Mouse (Mus musculus) cerebellum, postnatal 10 days (tissue): ENCODE measurements around the gene Fa2h.
A peak's percentile ranks its signal among the peaks of the same experiment; 100 is the strongest.
"Not testable (repeated sequence)": the region's sequence is repeated elsewhere in the genome, so short reads cannot be mapped to it uniquely, and the experiment has no call there.

Source experiments
- DNase-seq, 2 experiments: peaks; one replicate each; pipeline ENCODE4 v3.0.0; 2021; ENCODE audit warnings: mixed read lengths in 2 of 2

Fa2h gene

DNA sequence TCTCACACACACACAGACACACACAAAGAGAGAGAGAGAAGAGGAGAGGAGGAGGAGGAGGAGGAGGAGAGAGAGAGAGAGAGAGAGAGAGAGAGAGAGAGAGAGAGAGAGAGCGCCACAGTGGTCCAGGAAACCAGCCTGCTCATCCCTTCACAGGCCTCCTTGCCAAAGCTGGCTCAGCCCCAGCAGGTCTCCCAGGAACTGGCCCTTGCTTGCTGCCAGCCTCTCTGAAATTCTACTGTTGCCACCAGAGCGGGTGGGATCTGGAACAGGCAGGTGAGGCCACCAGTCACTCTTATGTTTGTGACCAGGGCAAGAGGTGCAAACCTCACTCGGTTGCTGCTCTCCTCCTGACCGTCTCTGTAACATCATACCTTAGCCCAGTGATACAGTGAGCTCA is 36.2 kb downstream of the Fa2h start:
- peak; percentile 94 to 96 for DNase-seq

DNA sequence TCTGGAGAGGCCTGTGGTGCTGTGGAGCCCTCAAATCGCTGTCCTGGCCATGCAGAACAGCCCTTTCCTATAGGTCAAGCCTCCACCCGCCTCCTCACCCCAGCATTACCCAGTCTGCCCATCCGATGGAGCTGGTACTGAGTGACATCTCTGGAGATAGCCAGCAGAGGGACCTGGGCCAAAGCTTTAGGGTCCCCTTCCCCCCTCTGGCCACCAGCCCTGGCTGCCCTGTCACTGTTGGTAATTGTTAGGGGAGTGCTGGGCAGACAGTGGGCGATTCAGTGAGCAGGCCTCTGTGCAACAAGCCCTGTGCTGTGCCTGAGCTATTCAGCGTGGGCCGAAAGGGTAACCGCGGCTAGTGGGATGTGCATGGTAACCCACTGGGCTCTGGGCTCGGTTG is 40.1 kb downstream of the Fa2h start:
- peak; percentile 85 to 88 for DNase-seq

DNA sequence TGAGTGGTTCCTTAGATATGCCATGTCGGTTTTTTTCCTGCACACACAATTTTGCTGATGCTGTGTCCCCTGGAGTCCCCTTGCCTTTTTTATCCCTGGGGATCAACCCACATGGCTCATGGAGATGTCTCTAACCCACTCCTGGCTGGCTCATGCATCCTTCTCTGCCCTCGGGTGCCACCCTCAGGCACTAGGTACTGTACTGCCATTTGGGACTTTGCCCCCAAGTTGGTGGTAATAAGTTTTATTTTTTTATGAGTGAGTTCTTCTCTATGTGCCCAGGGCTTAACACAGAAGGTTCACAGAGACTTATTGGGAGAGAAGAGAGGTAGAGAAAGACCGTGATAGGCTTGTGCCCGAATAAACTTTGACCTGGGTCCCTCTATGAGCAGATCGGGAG is 41.3 kb downstream of the Fa2h start:
- no peak for DNase-seq

DNA sequence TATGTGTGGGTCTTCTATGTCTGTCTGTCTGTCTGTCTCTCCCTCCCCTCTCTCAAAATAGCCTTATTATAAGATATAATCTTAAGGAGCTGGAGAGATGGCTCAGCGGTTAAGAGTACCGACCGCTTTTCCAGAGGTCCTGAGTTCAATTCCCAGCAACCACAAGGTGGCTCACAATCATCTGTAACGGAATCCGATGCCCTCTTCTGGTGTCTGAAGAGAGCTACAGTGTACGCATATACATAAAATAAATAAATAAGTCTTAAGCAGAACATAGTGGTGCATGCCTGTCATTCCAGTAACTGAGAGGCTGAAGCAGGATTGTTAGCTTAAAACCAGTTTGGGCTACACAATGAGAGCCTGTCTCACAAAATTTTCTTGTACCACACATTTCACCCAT is 43.0 kb downstream of the Fa2h start:
- DNase-seq, result no peak

DNA sequence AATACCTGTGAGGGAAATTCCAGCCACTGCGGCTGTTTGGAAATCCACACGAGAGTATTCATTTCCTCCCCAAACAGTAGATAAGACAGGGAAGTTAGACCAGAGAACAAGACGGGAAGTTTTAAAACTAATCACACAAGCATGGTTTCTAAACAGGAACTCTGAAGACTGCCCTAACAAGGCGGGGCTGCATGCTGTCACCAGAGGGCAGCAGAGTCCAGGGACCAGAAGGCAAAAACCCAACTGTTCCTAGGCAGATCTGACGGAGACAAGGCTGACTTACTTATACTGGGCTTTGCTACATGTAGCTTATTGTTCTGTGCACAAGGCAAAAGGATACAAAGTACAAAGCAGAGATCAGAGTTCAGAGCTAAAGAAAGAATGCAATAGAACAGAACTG is 50.4 kb downstream of the Fa2h start:
- DNase-seq, result peak; percentile 93 to 95

DNA sequence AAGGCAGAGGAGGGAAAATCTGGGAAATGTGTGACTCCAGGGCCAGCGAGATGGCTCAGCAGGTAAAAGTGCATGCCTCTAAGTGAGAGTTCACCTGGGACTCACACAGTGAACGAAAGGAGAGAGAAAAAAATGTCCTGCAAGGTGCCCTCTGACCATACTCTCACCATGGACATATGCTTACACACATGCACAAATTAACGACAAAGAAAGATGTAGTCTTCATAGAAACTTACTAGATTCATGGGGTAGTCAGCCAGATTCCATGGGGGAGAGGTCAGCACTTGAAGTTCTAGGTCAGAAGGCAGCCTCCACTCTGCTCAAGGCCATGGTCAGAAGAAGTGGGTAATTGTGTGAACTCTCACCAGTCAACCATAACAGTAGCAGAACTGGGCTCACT is 53.4 kb downstream of the Fa2h start:
- no peak for DNase-seq

DNA sequence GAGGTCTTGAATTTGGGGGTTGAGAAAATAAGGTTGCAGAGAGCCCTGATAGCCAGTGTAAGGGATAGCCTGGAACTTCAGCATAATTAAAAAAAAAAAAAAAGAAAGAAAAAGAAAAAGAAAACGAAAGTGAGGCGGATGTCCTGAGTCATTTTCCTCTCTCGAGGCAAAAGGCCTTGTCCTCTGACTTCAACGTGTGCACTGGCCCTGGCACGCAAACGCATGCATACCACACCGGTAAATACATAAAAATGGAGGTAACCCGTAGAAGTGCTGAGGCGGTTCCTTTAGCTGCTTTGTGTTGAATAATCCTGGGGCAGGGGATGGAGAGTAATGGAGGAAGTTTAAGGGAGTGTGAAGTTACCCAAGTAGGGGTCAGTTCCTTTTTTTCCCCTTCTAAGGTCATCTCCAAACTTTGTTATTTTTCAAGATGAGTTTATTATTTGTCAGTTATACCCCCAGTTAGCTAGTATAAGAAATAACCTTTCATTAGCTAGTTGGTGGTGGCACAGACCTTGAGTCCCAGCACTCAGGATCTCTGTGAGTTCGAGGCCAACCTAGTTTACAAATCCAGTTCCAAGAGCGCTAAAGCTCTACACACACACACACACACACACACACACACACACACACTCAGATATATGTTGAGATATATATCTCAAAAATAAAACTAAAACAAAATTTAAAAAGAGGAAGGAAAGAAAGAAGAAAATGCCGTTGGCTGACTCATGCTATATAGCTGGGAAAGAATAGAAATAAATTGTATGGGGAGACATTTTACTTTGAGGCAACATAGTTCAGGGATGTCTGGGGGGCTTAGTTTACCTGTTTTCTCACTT is 55.0 kb downstream of the Fa2h start:
- no peak for DNase-seq

DNA sequence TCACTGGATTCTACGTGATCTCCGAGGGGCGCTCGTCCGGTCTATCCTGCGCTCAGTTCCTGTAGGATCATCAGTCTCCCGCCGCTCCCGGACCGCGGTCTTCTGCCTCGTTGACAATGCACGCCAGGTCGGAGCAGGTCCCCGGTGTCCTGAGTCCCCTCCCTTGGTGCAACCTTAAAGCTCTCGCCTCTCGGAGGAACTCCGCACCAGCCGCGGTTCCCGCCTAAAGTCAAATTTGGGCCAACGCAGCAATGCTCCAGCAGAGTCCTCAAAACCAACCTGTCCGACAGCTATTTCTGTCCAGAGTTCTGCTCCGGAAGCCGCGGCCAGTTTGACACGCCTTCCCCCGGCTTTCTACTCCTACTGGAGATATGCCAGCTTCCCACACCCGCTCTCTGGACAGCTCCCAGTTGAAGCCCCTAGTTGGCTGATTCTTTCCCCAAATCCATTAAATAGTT is 55.7 kb downstream of the Fa2h start, which contains the start of gene Mlkl:
TSS of gene Mlkl (minus strand) at position 288 of the 458 bp plus-strand sequence.
- DNase-seq, result peak; percentile 65 to 69

DNA sequence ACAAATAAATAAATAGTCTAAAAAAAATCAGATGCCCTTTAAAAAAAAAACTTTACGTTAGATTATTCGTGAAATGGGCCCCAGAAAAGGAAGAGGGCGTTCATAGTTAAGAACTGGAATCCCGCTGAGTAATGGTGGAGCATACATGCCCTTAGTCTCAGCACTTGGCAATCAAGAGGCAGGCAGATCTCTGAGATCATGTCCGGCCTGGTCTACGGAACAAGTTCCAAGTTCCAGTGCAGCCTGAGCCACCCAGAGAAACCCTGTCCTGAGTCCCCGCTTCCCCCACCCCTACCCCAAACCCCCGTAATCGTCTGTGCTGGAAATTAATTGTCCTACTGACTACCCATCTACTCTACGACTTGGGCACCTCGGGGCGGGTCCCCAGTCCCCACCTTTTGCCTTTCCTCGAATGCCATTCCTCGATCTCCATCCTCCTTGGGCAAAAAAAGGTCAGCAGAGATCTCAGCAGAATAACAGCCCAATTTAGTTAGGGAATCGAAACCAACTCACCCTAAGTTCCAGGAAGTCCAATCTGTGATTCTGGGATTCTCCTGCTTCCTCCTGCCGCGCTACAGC is 56.2 kb downstream of the Fa2h start:
- DNase-seq, result no peak

DNA sequence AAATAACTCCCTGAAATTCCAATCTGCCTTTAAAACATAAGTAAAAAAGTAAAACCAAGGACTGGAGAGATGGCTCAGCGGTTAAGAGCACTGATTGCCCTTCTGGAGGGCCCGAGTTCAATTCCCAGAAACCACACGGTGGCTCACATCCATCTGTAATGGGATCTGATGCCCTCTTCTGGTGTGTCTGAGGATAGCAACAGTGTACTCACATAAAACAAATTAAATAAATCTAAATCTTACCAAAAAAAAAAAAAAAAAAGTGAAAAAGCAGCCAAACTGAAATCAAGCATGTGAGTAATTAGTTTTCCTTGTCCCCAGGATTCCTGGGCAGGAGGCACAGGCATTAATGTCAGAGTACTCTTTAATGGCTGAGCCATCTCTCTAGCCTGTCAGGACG is 56.9 kb downstream of the Fa2h start:
- no peak for DNase-seq

DNA sequence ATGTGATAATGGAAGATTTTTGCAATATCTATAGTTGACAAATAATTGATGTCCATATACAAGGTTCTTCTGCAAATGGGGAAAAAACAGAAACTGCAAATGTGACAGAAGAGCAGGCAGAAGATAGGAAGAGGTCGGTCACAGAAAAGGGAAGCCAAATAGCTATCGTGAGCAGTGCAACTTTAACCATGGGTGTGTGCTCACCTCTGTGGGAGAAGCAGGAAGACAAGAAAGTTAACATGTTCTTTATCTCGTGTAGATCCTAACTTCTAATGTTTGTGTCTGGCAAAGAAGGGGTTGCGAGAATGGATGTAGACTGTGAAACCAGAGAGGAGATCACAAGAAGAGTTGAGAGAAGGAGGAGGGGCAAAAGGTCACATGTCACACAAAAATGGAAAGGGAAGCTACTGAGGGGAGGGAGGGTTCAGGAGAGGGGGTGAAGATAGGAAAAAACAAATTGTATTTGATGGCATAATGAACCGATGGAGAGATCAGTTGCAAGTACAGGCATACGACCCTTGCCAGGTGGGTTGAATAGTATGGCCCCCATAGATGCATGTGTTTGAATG is 68.3 kb downstream of the Fa2h start:
- no peak for DNase-seq

DNA sequence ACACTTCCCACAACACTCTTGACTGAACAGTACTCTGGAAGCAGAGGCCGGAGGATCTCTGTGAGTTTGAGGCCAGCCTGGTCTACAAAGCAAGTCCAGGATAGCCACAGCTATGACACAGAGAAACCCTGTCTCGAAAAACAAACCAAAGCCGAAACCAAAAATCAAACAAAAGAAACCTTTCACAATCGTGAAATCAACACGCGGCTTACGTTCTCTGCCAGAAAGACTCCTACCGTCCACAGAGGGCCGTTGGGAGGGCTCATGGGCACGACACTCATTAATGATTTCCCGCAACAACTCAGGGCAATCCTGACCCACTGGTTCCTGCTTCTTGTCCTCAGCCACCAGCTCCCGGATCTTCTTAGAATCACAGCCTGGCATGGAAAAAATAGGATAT is 78.9 kb downstream of the Fa2h start:
- DNase-seq, result no peak

DNA sequence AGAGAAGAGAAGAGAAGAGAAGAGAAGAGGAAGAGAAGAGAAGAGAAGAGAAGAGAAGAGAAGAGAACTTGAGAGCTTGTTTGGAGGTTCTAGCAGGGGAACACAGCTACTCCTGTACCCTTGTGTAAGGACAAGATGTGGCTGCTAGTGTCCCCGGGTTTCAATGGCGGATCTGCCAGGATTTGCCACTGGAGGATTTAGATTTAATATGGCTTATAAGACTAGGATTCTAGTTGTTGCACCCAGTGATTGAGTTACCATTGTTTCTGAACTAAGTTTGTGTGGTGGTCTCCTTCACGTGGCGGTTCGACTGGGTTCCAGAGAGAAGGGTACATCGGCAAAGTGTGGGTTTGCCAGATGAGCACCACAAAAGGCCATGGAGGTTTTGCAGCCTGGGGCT is 79.7 kb downstream of the Fa2h start:
- DNase-seq, result not testable (repeated sequence)

DNA sequence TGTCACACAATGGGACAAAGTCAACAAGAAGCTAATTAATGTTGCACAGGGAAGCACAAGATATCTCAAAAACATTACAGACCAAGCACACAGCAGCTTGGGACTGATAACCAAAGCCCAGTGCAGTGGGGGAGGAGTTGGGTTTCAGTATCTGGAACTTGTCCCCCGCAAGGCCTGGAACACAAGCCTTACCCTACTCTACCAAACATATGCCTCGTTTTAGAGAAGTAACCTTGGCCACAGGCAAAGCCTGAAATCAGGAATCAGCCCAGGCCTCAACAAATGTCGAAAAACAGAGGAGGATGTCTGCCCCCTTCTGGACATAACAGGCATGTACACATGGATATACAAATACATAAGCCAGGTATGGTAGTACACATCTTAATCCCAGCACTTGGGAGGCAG is 80.9 kb downstream of the Fa2h start:
- no peak for DNase-seq

DNA sequence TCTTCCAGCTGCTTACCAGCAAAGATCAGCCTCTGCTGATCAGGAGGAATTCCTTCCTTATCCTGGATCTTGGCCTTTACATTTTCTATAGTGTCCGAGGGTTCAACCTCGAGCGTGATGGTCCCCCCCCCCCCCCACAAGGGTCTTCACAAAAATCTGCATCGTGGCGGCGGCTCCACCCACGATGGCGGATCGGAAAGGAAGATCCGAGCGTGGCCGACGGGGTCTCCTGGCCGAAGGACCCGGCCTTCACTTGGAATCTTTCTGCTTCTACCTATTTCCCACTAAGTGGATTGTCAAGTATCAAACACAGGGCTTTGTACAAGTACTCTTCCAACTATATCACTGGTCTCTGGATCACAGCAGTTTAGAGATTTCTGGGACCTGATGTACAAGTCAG is 83.6 kb downstream of the Fa2h start:
- DNase-seq, result not testable (repeated sequence)

DNA sequence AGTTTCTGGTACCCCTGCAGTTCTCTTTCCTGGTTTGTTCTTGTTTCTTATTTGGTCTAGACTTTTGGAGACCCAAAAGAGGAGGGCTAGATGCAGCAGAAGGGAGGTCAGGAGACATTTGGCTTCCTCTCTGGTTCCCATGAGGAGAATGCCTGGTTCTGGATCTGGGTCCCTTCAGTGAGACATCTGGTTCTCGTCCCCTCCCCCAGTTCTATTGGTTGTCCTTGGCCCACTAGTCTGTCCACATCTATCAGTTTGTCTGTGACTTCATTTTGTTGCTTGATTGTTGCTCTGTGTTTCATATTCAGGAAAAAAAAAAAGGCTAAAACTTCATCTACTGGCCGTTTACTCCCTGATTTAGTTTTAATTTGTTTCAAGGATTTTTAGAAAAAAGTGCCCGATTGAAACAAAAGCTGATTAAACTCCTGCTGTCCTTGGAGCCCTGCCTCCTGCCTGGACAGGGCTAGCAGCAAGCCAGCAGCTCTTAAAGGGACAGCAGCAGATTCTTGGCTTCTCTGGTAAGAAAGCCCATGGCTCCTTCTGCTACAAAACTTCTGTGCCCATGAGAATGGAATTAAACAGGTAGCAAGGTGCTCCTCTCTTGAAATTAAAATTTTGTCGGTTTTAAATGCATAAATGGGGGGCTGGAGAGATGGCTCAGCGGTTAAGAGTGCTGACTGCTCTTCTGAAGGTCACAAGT is 88.4 kb downstream of the Fa2h start:
- peak; percentile 29 to 52 for DNase-seq

DNA sequence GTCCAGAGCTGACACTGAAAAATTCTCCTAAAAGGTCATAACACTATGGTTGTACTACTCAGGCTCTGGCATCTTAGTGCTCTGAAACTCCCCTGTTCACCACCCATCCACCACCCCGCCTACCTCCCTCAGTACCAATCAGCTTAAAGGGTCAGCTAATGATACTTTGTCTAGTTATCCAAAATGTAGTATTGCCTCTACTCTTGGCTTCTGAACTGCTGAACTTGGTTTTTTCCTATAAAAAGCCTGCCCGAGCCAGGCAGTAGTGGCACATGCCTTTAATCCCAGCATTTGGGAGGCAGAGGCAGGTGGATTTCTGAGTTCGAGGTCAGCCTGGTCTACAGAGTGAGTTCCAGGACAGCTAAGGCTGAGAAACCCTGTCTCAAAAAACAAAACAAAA is 89.3 kb downstream of the Fa2h start:
- DNase-seq, result no peak

DNA sequence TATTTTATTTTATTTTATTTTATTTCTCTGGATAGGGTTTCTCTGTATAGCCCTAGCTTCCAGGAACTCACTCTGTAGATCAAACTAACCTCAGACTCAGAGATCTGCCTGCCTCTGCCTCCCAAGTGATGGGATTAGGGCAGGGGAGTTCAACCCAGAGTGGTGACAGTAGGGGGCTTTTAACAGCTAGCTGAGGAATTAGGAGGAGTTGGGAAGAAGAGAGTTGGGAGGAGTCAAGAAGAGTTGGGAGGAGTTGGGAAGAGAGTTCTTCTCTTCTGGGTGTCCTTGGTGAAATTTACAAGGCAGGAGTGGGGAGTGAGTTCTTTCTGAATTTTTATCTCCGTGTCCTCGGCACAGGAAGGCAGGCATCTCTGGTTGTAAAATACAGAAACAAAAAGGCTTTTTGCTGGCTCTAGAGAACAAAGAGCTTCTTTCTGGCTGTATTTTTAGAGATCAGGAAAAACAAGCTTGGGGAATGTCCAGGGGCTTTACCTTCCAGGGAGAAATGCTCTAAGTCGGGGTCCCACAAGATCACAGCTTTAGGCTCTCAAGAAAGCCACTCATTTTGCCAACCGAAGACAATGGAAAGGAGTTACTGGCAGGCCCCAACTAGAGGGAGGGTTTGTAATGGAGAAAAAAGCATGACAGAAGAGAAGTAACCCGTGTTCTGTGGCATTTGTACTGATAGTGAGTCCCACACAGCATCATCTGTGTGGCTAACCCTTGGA is 90.4 kb downstream of the Fa2h start:
- not testable (repeated sequence) for DNase-seq

DNA sequence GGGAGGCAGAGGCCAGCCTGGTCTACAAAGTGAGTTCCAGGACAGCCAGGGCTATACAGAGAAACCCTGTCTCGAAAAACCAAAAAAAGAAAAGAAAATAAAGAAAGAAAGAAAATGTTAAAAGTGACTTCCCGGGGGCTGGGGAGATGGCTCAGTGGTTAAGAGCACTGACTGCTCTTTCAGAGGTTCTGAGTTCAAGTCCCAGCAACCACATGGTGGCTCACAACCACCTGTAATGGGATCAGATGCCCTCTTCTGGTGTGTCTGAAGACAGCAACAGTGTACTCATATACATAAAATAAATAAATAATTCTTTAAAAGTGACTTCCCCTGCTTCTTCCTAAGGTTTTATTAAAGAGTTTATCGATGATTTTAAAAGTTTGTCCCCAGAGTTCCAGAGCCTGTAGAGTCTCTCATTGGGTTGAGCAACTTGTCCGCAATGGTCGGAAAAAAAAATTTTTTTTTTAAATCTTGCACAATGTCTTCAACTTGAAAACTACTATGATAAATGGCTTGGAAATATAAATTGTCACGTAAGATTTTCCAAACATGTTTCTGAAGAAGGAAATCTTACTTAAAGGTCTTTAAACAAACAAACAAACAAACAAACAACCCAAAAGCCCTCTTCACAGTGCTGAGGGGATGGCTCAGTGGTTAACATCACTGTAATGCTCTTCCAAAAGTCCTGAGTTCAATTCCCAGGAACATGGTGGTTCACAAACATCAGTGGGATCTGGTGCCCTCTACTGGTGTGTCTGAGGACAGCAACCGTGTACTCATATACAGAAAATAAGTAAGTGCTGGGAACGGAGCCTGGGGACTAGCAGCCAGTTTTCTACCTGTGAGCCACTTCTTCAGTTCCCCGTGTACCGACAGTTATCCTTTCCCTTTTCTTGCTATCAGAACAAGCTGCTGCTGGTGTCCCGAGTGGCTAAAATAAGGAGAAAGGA is 92.8 kb downstream of the Fa2h start:
- DNase-seq, result peak; percentile 21 to 25

DNA sequence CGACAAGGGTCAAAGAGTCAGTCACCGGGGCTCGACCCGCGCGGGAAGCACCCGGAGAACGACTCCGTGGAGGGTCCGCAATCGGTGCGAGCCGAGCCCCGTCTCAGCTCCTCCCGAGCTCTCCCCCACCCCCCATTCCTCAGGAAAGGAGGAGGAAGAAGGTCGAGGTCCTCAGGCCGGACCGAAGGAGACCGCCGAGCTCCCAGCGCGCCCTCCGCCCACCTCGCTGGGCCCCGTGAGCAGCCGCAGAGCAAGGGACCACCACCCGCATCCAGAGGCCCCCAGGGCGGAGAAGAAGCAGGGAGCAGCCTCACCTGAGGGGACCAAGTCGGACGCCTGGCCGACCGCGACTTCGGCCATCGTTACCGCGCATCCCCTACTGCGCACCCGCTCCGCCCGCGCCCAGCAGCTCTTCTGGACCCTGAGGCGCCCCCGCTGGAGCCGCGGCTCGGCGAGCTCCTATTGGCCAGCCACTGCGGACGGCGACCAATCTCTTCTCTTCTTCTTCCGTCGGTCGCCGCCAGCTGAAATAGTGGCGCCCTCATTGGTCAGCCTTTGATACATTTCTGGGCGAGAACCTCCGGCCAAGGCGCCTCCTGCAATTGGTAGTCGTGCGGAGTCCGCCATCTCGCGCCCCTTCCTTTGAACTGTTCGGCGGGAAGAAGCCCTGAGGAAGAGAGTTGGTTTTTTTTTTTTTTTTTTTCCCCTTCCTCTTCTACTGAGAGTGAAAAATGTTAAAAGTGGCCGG is 93.6 kb downstream of the Fa2h start, which contains the start of gene Rfwd3:
TSS of gene Rfwd3 (minus strand) at position 402 of the 748 bp plus-strand sequence.
- peak; percentile 95 to 97 for DNase-seq
